Mouse (Mus musculus): Measurements from ENCODE around the gene Usp7. TPM values are rescaled to one million over a fixed set of nuclear protein-coding genes. Genes with fewer than 3 reads are reported as not detected.

Usp7 gene
- polyA plus RNA-seq, 1 experiment from 2014 or later = 26.7 TPM

DNA sequence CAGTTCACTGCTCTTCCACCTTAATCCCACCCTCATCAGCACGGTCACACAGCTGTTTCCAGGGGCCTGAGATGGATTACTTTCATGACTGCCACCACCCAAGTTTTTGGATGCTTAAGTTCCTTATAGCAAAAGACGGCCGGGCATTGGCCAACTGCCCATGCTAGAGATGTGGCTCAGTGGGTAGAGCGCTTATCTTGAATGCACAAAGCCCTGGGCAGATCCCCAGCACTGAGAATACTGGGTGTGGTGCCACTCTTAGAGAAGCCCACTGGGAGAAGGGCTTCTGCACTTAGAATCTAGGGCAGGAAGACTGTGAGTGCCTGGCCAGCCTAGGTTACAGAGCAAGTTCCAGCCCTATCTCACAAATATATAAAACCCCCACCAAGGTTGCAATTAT is 113.4 kb downstream of the Usp7 start:
- WGBS = 73% methylated on average over 4 of the region's 4 CpGs
- Histone ChIP-seq H3K4me1 (no peaks in the 10 kb centered on the region), H3K4me3 (replicated peaks) (no peak overlapping the region), H3K4me2 (no peak overlapping the region), H3K27me3 (replicated peaks) (no peaks in the 10 kb centered on the region), H3K9me3 (no peaks in the 10 kb centered on the region), H3K36me3 (no peaks in the 10 kb centered on the region), H3K27ac (no peak overlapping the region), H3K9ac (no peak overlapping the region)
- ATAC-seq (ENCODE audit: insufficient read depth, low FRiP score, low read depth) = no peak

GRCm38 (mm10) chr16:8678035-8678434 is 114.1 kb downstream of the Usp7 start:
- H3K27me3 ChIP-seq (replicated peaks) = no peaks in the 10 kb centered on the region
- no peaks in the 10 kb centered on the region for H3K4me1 ChIP-seq
- 51% methylated on average over 5 of the region's 5 CpGs for WGBS
- H3K4me2 ChIP-seq = no peak overlapping the region
- H3K27ac ChIP-seq = no peak overlapping the region
- ATAC-seq (ENCODE audit: insufficient read depth, low FRiP score, low read depth) = peak; percentile 42; the same call in 1 of the 2 replicates
- H3K9me3 ChIP-seq = no peaks in the 10 kb centered on the region
- no peaks in the 10 kb centered on the region for H3K36me3 ChIP-seq
- H3K4me3 ChIP-seq (replicated peaks) = no peak overlapping the region
- no peak overlapping the region for H3K9ac ChIP-seq

- WGBS = 57% methylated on average over 4 of the region's 4 CpGs
- Histone ChIP-seq H3K9ac (no peak overlapping the region), H3K4me2 (no peak overlapping the region), H3K4me1 (no peaks in the 10 kb centered on the region), H3K4me3 (replicated peaks) (no peak overlapping the region), H3K9me3 (no peaks in the 10 kb centered on the region), H3K36me3 (no peaks in the 10 kb centered on the region), H3K27me3 (replicated peaks) (no peaks in the 10 kb centered on the region), H3K27ac (no peak overlapping the region)
- ATAC-seq (ENCODE audit: insufficient read depth, low FRiP score, low read depth) = no peak
Measured at GRCm38 (mm10) chr16:8676800-8677199, 115.3 kb downstream of the Usp7 start.

- peak; percentile 9; the same call in 1 of the 2 replicates for ATAC-seq (ENCODE audit: insufficient read depth, low FRiP score, low read depth)
- H3K4me3 ChIP-seq (replicated peaks) = no peak overlapping the region
- H3K9me3 ChIP-seq = no peaks in the 10 kb centered on the region
- WGBS = 70% methylated on average over 2 of the region's 2 CpGs
- no peak overlapping the region for H3K27ac ChIP-seq
- H3K4me1 ChIP-seq = no peaks in the 10 kb centered on the region
- H3K36me3 ChIP-seq = no peaks in the 10 kb centered on the region
- no peak overlapping the region for H3K9ac ChIP-seq
- no peaks in the 10 kb centered on the region for H3K27me3 ChIP-seq (replicated peaks)
- H3K4me2 ChIP-seq = no peak overlapping the region
Measured at GRCm38 (mm10) chr16:8676228-8676627, 115.9 kb downstream of the Usp7 start.

GRCm38 (mm10) chr16:8675559-8675958 is 116.5 kb downstream of the Usp7 start:
- Histone ChIP-seq H3K36me3 (no peaks in the 10 kb centered on the region), H3K4me2 (no peak overlapping the region), H3K4me3 (replicated peaks) (no peak overlapping the region), H3K9me3 (no peaks in the 10 kb centered on the region), H3K4me1 (peaks cover 6% of the 10 kb centered on the region), H3K27ac (no peak overlapping the region), H3K9ac (no peak overlapping the region), H3K27me3 (replicated peaks) (no peaks in the 10 kb centered on the region)
- WGBS = 79% methylated on average over 8 of the region's 8 CpGs
- no peak for ATAC-seq (ENCODE audit: insufficient read depth, low FRiP score, low read depth)

- Histone ChIP-seq H3K27me3 (replicated peaks) (no peaks in the 10 kb centered on the region), H3K9me3 (no peaks in the 10 kb centered on the region), H3K9ac (no peak overlapping the region), H3K27ac (no peak overlapping the region), H3K4me3 (replicated peaks) (no peak overlapping the region), H3K4me1 (peaks cover 20% of the 10 kb centered on the region), H3K36me3 (no peaks in the 10 kb centered on the region), H3K4me2 (peak overlapping the region; percentile 8; the same call in 1 of the 2 replicates)
- ATAC-seq (ENCODE audit: insufficient read depth, low FRiP score, low read depth) = no peak
- WGBS = 4% methylated on average over 8 of the region's 8 CpGs
Measured at GRCm38 (mm10) chr16:8674165-8674564, 117.9 kb downstream of the Usp7 start.

DNA sequence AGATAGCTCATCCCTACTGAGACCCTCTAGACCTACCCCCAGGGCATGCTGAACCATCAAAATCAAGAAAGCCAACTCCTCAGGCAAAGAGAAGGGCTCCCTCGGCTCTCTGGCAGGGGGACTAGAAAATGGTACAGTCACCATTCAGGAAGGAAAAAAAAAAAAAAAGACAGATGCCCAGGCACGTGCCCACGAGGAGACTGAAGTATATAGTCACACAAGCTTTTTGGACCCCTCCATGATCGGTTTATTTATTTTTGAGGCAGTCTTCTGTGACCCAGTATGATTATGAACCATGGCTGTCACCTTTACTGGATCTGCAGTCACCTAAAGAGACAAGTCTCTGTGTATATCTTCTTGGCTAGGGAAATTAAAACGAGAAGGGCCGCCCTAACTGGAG is 118.8 kb downstream of the Usp7 start:
- no peak overlapping the region for H3K27ac ChIP-seq
- no peaks in the 10 kb centered on the region for H3K9me3 ChIP-seq
- H3K4me2 ChIP-seq = no peak overlapping the region
- H3K36me3 ChIP-seq = no peaks in the 10 kb centered on the region
- H3K27me3 ChIP-seq (replicated peaks) = no peaks in the 10 kb centered on the region
- WGBS = 56% methylated on average over 6 of the region's 6 CpGs
- H3K4me3 ChIP-seq (replicated peaks) = no peak overlapping the region
- peaks cover 28% of the 10 kb centered on the region for H3K4me1 ChIP-seq
- H3K9ac ChIP-seq = no peak overlapping the region
- ATAC-seq (ENCODE audit: insufficient read depth, low FRiP score, low read depth) = no peak

GRCm38 (mm10) chr16:8672811-8673210 is 119.3 kb downstream of the Usp7 start:
- Histone ChIP-seq H3K27ac (no peak overlapping the region), H3K9me3 (no peaks in the 10 kb centered on the region), H3K4me3 (replicated peaks) (no peak overlapping the region), H3K27me3 (replicated peaks) (no peaks in the 10 kb centered on the region), H3K4me1 (peaks cover 33% of the 10 kb centered on the region), H3K36me3 (no peaks in the 10 kb centered on the region), H3K9ac (no peak overlapping the region), H3K4me2 (peak overlapping the region; percentile 81)
- no peak for ATAC-seq (ENCODE audit: insufficient read depth, low FRiP score, low read depth)

GRCm38 (mm10) chr16:8672350-8672687 is 119.8 kb downstream of the Usp7 start:
- Histone ChIP-seq H3K4me1 (peaks cover 37% of the 10 kb centered on the region), H3K27ac (peak overlapping the region; percentile 92), H3K4me3 (replicated peaks) (peak overlapping the region; percentile 78), H3K36me3 (no peaks in the 10 kb centered on the region), H3K27me3 (replicated peaks) (no peaks in the 10 kb centered on the region), H3K9me3 (no peaks in the 10 kb centered on the region), H3K4me2 (peak overlapping the region; percentile 81), H3K9ac (no peak overlapping the region; the same call in 1 of the 2 replicates)
- WGBS = under 1% methylated on average over 18 of the region's 18 CpGs
- ATAC-seq (ENCODE audit: insufficient read depth, low FRiP score, low read depth) = no peak

- H3K36me3 ChIP-seq = no peaks in the 10 kb centered on the region
Measured at GRCm38 (mm10) chr16:8671551-8672349, 120.4 kb downstream of the Usp7 start, which contains the start of gene Carhsp1. TSS of gene Carhsp1 (minus strand) at chr16:8672155.

GRCm38 (mm10) chr16:8670041-8671035 is 121.8 kb downstream of the Usp7 start:
- Histone ChIP-seq H3K4me2 (peak overlapping the region; percentile 81), H3K4me1 (peaks cover 45% of the 10 kb centered on the region), H3K27ac (peak overlapping the region; percentile 92; the same call in 1 of the 2 replicates), H3K9ac (no peak overlapping the region), H3K9me3 (no peaks in the 10 kb centered on the region), H3K27me3 (replicated peaks) (no peaks in the 10 kb centered on the region), H3K4me3 (replicated peaks) (peak overlapping the region; percentile 78), H3K36me3 (no peaks in the 10 kb centered on the region)
- WGBS = 13% methylated on average over 14 of the region's 15 CpGs
- ATAC-seq (ENCODE audit: insufficient read depth, low FRiP score, low read depth) = no peak

More at GRCm38 (mm10) chr16:8671551-8672349, 120.4 kb downstream of the Usp7 start, which contains the start of gene Carhsp1:
- H3K9me3 ChIP-seq = no peaks in the 10 kb centered on the region
- no peaks in the 10 kb centered on the region for H3K27me3 ChIP-seq (replicated peaks)
- peaks cover 41% of the 10 kb centered on the region for H3K4me1 ChIP-seq
- ATAC-seq (ENCODE audit: insufficient read depth, low FRiP score, low read depth) = peak; percentile 90
- peak within 1 kb of the TSS; percentile 78 for H3K4me3 ChIP-seq (replicated peaks)
- under 1% methylated on average over 67 of the region's 67 CpGs for WGBS
- peak within 1 kb of the TSS; percentile 81 for H3K4me2 ChIP-seq
- H3K27ac ChIP-seq = peak within 1 kb of the TSS; percentile 92
- H3K9ac ChIP-seq = peak within 1 kb of the TSS; percentile 68; the same call in 1 of the 2 replicates

Measured in stomach, embryonic 15.5 days (tissue).